ENCODE assay signal across 18 mouse cellular contexts in genomic region chr14:74249263-74249878, GRCm38 (mm10).
DNase-seq lines count a peak whose midpoint lies in the region; ATAC-seq and TF ChIP-seq lines count a peak whose summit lies in the region.
"Had no signal": no experiment of that assay in that cellular context is flagged by ENCODE, and none has a peak within 500 bp of the region (broad histone marks: within the 10 kb centered on the region; RNA-seq: fewer than 3 reads in every experiment).

No protein-coding gene starts in this region.

- H3K9ac ChIP-seq in forebrain, embryonic 15.5 days (replicated peaks) = no peak overlapping the region
- H3K9ac ChIP-seq in forebrain, embryonic 11.5 days (ENCODE audit: low read length) = no peak overlapping the region
- no peak overlapping the region for H3K9ac ChIP-seq in midbrain, embryonic 13.5 days (replicated peaks)
- no peak overlapping the region for H3K9ac ChIP-seq in midbrain, postnatal 0 days (replicated peaks; ENCODE audit: low read length, poor library complexity, severe bottlenecking)
- no peak overlapping the region for H3K9ac ChIP-seq in forebrain, embryonic 16.5 days (replicated peaks; ENCODE audit: low read depth, low read length)
- H3K9ac ChIP-seq in midbrain, embryonic 15.5 days = no peak overlapping the region
- H3K9ac ChIP-seq: embryonic facial prominence, embryonic 12.5 days; hindbrain, embryonic 15.5 days had no signal

- no peak overlapping the region for H3K4me3 ChIP-seq in forebrain, embryonic 15.5 days
- no peak overlapping the region for H3K4me3 ChIP-seq in forebrain, embryonic 11.5 days (ENCODE audit: low read depth, low read length)
- H3K4me3 ChIP-seq in midbrain, embryonic 13.5 days (replicated peaks) = no peak overlapping the region
- no peak overlapping the region for H3K4me3 ChIP-seq in midbrain, postnatal 0 days (ENCODE audit: low read depth, low read length)
- no peak overlapping the region for H3K4me3 ChIP-seq in forebrain, embryonic 16.5 days (replicated peaks; ENCODE audit: low read length)
- no peak overlapping the region for H3K4me3 ChIP-seq in midbrain, embryonic 15.5 days
- H3K4me3 ChIP-seq: embryonic facial prominence, embryonic 12.5 days; heart, embryonic 10.5 days; hindbrain, embryonic 15.5 days had no signal

- H3K27me3 ChIP-seq in forebrain, embryonic 15.5 days = no peaks in the 10 kb centered on the region
- H3K27me3 ChIP-seq in forebrain, embryonic 11.5 days (ENCODE audit: control insufficient read depth, insufficient read depth, low read length) = no peaks in the 10 kb centered on the region
- H3K27me3 ChIP-seq in midbrain, embryonic 13.5 days = no peaks in the 10 kb centered on the region
- no peaks in the 10 kb centered on the region for H3K27me3 ChIP-seq in midbrain, postnatal 0 days (ENCODE audit: insufficient read depth, low read length)
- H3K27me3 ChIP-seq in forebrain, embryonic 16.5 days (replicated peaks; ENCODE audit: control insufficient read depth, insufficient read depth, low read length) = no peaks in the 10 kb centered on the region
- no peaks in the 10 kb centered on the region for H3K27me3 ChIP-seq in midbrain, embryonic 15.5 days (replicated peaks)
- H3K27me3 ChIP-seq: embryonic facial prominence, embryonic 12.5 days; hindbrain, embryonic 15.5 days had no signal

- peak; percentile 71; the same call in 1 of the 2 replicates for ATAC-seq in forebrain, embryonic 15.5 days (replicated peaks)
- ATAC-seq in forebrain, embryonic 11.5 days (replicated peaks; ENCODE audit: low FRiP score) = no peak
- ATAC-seq in midbrain, embryonic 13.5 days = peak; percentile 55
- no peak for ATAC-seq in midbrain, postnatal 0 days (ENCODE audit: low FRiP score)
- ATAC-seq in forebrain, embryonic 16.5 days = peak; percentile 83
- ATAC-seq in midbrain, embryonic 15.5 days (replicated peaks) = peak; percentile 75
- ATAC-seq: inflammation-experienced regulatory T-cells, adult 6 months; intestine, postnatal 0 days had no signal

- no peak for TF ChIP-seq CTCF in midbrain, postnatal 0 days (IDR thresholded peaks at IDR 0.05)

- no peaks in the 10 kb centered on the region for H3K36me3 ChIP-seq in forebrain, embryonic 15.5 days
- H3K36me3 ChIP-seq in forebrain, embryonic 11.5 days (ENCODE audit: control insufficient read depth, insufficient read depth, low read length) = no peaks in the 10 kb centered on the region
- H3K36me3 ChIP-seq in midbrain, embryonic 13.5 days = no peaks in the 10 kb centered on the region
- no peaks in the 10 kb centered on the region for H3K36me3 ChIP-seq in midbrain, postnatal 0 days (ENCODE audit: insufficient read depth, low read length)
- no peaks in the 10 kb centered on the region for H3K36me3 ChIP-seq in forebrain, embryonic 16.5 days (ENCODE audit: control insufficient read depth, insufficient read depth)
- no peaks in the 10 kb centered on the region for H3K36me3 ChIP-seq in midbrain, embryonic 15.5 days (replicated peaks)
- H3K36me3 ChIP-seq: embryonic facial prominence, embryonic 12.5 days; heart, embryonic 10.5 days; hindbrain, embryonic 15.5 days had no signal

- H3K4me2 ChIP-seq in forebrain, embryonic 15.5 days (replicated peaks) = no peak overlapping the region
- no peak overlapping the region for H3K4me2 ChIP-seq in forebrain, embryonic 11.5 days (ENCODE audit: low read depth, low read length, severe bottlenecking)
- no peak overlapping the region for H3K4me2 ChIP-seq in midbrain, embryonic 13.5 days (replicated peaks)
- no peak overlapping the region for H3K4me2 ChIP-seq in midbrain, postnatal 0 days (ENCODE audit: low read depth, low read length, poor library complexity, severe bottlenecking)
- H3K4me2 ChIP-seq in forebrain, embryonic 16.5 days (ENCODE audit: low read length) = no peak overlapping the region
- no peak overlapping the region for H3K4me2 ChIP-seq in midbrain, embryonic 15.5 days
- H3K4me2 ChIP-seq: embryonic facial prominence, embryonic 12.5 days; hindbrain, embryonic 15.5 days had no signal

- DNase-seq in forebrain, embryonic 11.5 days (ENCODE audit: low spot score) = no peak
- no peak for DNase-seq in midbrain, postnatal 0 days (ENCODE audit: low spot score)
- DNase-seq in urinary bladder, adult 2 months (ENCODE audit: low spot score) = no peak
- DNase-seq: cerebellum, adult 11 months; cerebellum, adult 8-10 months; cerebellum, postnatal 14 days; embryo, embryonic 11 days; gastrocnemius, postnatal 10 days; heart, postnatal 4 days had no signal

- peaks cover 12% of the 10 kb centered on the region for H3K4me1 ChIP-seq in forebrain, embryonic 15.5 days
- no peaks in the 10 kb centered on the region for H3K4me1 ChIP-seq in forebrain, embryonic 11.5 days (replicated peaks; ENCODE audit: control insufficient read depth, insufficient read depth, low read length)
- no peaks in the 10 kb centered on the region for H3K4me1 ChIP-seq in midbrain, embryonic 13.5 days (replicated peaks)
- no peaks in the 10 kb centered on the region for H3K4me1 ChIP-seq in midbrain, postnatal 0 days (ENCODE audit: insufficient read depth, low read length)
- peaks cover 4% of the 10 kb centered on the region for H3K4me1 ChIP-seq in forebrain, embryonic 16.5 days (replicated peaks; ENCODE audit: control insufficient read depth, insufficient read depth, low read length)
- 0 out of 2 replicates have a peak, but pooled peaks cover 5% of the 10 kb centered on the region for H3K4me1 ChIP-seq in midbrain, embryonic 15.5 days
- H3K4me1 ChIP-seq: embryonic facial prominence, embryonic 12.5 days; heart, embryonic 10.5 days; hindbrain, embryonic 15.5 days had no signal

- H3K9me3 ChIP-seq in forebrain, embryonic 15.5 days = no peaks in the 10 kb centered on the region
- no peaks in the 10 kb centered on the region for H3K9me3 ChIP-seq in forebrain, embryonic 11.5 days (ENCODE audit: control insufficient read depth, low read length)
- no peaks in the 10 kb centered on the region for H3K9me3 ChIP-seq in midbrain, embryonic 13.5 days
- H3K9me3 ChIP-seq in midbrain, postnatal 0 days (ENCODE audit: low read length) = no peaks in the 10 kb centered on the region
- no peaks in the 10 kb centered on the region for H3K9me3 ChIP-seq in forebrain, embryonic 16.5 days (ENCODE audit: control insufficient read depth, low read length)
- no peaks in the 10 kb centered on the region for H3K9me3 ChIP-seq in midbrain, embryonic 15.5 days
- H3K9me3 ChIP-seq: embryonic facial prominence, embryonic 12.5 days; heart, embryonic 10.5 days; hindbrain, embryonic 15.5 days had no signal

- 63% methylated on average over 5 of the region's 5 CpGs for WGBS in forebrain, embryonic 15.5 days
- 93% methylated on average over 5 of the region's 5 CpGs for WGBS in forebrain, embryonic 11.5 days
- WGBS in midbrain, embryonic 13.5 days = 71% methylated on average over 5 of the region's 5 CpGs
- WGBS in midbrain, postnatal 0 days = 62% methylated on average over 5 of the region's 5 CpGs
- WGBS in forebrain, embryonic 16.5 days = 58% methylated on average over 5 of the region's 5 CpGs
- 56% methylated on average over 5 of the region's 5 CpGs for WGBS in midbrain, embryonic 15.5 days

- peak overlapping the region; percentile 70 for H3K27ac ChIP-seq in forebrain, embryonic 15.5 days (replicated peaks)
- no peak overlapping the region for H3K27ac ChIP-seq in forebrain, embryonic 11.5 days (ENCODE audit: low read depth, low read length)
- H3K27ac ChIP-seq in midbrain, embryonic 13.5 days = no peak overlapping the region
- H3K27ac ChIP-seq in midbrain, postnatal 0 days (ENCODE audit: low read depth, low read length) = no peak overlapping the region
- H3K27ac ChIP-seq in forebrain, embryonic 16.5 days (ENCODE audit: low read length) = no peak overlapping the region; the same call in 1 of the 2 replicates
- H3K27ac ChIP-seq in midbrain, embryonic 15.5 days = no peak overlapping the region
- H3K27ac ChIP-seq: embryonic facial prominence, embryonic 12.5 days; heart, embryonic 10.5 days; hindbrain, embryonic 15.5 days had no signal

Comparison
In these comparisons a context has a peak if more than half of its experiments do, and no peak if none do; other contexts are left out.
1. ATAC-seq: peak in forebrain, embryonic 15.5 days (single experiment), midbrain, embryonic 13.5 days (single experiment), forebrain, embryonic 16.5 days (single experiment) and midbrain, embryonic 15.5 days (single experiment); none in forebrain, embryonic 11.5 days (single experiment) and midbrain, postnatal 0 days (single experiment).